Comparison of ENCODE assay signal across 25 mouse cellular contexts in the genomic region with DNA sequence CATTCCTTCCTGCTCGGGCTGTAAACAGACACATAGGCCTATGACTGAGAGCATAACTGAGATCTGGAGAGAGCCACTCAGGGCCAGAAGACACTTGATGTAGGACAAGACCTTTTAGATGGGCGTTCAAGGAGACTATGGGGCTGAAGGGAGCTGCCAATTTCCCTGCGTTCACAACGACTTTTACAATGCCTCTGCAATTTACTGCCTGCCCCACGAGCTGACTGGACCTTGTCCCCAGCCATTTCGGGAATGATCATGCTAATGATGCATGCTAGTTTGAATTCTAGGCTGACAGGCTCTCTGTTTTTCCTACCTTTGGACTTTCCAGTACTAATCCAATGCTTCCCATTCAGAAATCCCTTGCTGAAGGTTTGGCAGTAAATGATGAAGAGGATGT. TPM values are rescaled to one million over a fixed set of nuclear protein-coding genes. Genes with fewer than 3 reads are reported as not detected.
A peak's percentile ranks its signal among the peaks of the same experiment; 100 is the strongest.
DNase-seq lines count a peak whose midpoint lies in the region; ATAC-seq and TF ChIP-seq lines count a peak whose summit lies in the region.
"Had no signal": no experiment of that assay in that cellular context is flagged by ENCODE, and none has a peak within 500 bp of the region (broad histone marks: within the 10 kb centered on the region; RNA-seq: fewer than 3 reads in every experiment).

No protein-coding gene starts in this region.

- no peaks in the 10 kb centered on the region for H3K36me3 ChIP-seq in intestine, embryonic 16.5 days (ENCODE audit: control insufficient read depth, insufficient read depth, low read length)
- H3K36me3 ChIP-seq in midbrain, postnatal 0 days (ENCODE audit: insufficient read depth, low read length), result no peaks in the 10 kb centered on the region
- H3K36me3 ChIP-seq: forebrain, embryonic 15.5 days; liver, embryonic 15.5 days had no signal

- no peaks in the 10 kb centered on the region for H3K27me3 ChIP-seq in intestine, embryonic 16.5 days (replicated peaks; ENCODE audit: control insufficient read depth, insufficient read depth, low read length)
- H3K27me3 ChIP-seq in midbrain, postnatal 0 days (ENCODE audit: insufficient read depth, low read length), result no peaks in the 10 kb centered on the region
- H3K27me3 ChIP-seq: embryonic facial prominence, embryonic 12.5 days; forebrain, embryonic 15.5 days; heart, embryonic 13.5 days; limb, embryonic 12.5 days; liver, embryonic 15.5 days; Patski had no signal

- no peaks in the 10 kb centered on the region for H3K9me3 ChIP-seq in intestine, embryonic 16.5 days (ENCODE audit: control insufficient read depth, low read length)
- no peaks in the 10 kb centered on the region for H3K9me3 ChIP-seq in midbrain, postnatal 0 days (ENCODE audit: low read length)
- H3K9me3 ChIP-seq: embryonic facial prominence, embryonic 12.5 days; forebrain, embryonic 15.5 days; heart, embryonic 13.5 days; limb, embryonic 12.5 days; liver, embryonic 15.5 days had no signal

- peak; percentile 64 for DNase-seq in kidney, adult 18-20 months
- DNase-seq in kidney, postnatal 10 days, result no peak
- peak; percentile 37 for DNase-seq in ES-CJ7 (ENCODE audit: low read depth, low spot score)
- DNase-seq in kidney, postnatal 36 days, result peak; percentile 66 to 72
- DNase-seq in gastrocnemius, adult 8-10 months (ENCODE audit: low spot score in 2 of 2), result no peak
- no peak for DNase-seq in midbrain, postnatal 0 days (ENCODE audit: low spot score)
- DNase-seq: adrenal gland, postnatal 14 days; B cell, adult 2 months; cerebellum, adult 9-11 months; heart, postnatal 36 days; midbrain, embryonic 14.5 days; thymus, adult 18-20 months; thymus, postnatal 4 days had no signal

- peaks cover 29% of the 10 kb centered on the region for H3K4me1 ChIP-seq in intestine, embryonic 16.5 days (ENCODE audit: control insufficient read depth, insufficient read depth, low read length)
- H3K4me1 ChIP-seq in midbrain, postnatal 0 days (ENCODE audit: insufficient read depth, low read length), result no peaks in the 10 kb centered on the region
- H3K4me1 ChIP-seq: forebrain, embryonic 15.5 days had no signal

- H3K27ac ChIP-seq in intestine, embryonic 16.5 days (ENCODE audit: low read length), result peak overlapping the region; percentile 69
- no peak overlapping the region for H3K27ac ChIP-seq in midbrain, postnatal 0 days (ENCODE audit: low read depth, low read length)
- H3K27ac ChIP-seq: embryonic facial prominence, embryonic 12.5 days; forebrain, embryonic 15.5 days; heart, embryonic 13.5 days; limb, embryonic 12.5 days; liver, embryonic 15.5 days had no signal

- H3K9ac ChIP-seq in intestine, embryonic 16.5 days (ENCODE audit: low read depth, low read length), result no peak overlapping the region
- H3K9ac ChIP-seq in midbrain, postnatal 0 days (replicated peaks; ENCODE audit: low read length, poor library complexity, severe bottlenecking), result no peak overlapping the region
- H3K9ac ChIP-seq: embryonic facial prominence, embryonic 12.5 days; forebrain, embryonic 15.5 days; heart, embryonic 13.5 days; limb, embryonic 12.5 days; liver, embryonic 15.5 days had no signal

- peak overlapping the region; percentile 10; the same call in 1 of the 2 replicates for H3K4me2 ChIP-seq in intestine, embryonic 16.5 days (ENCODE audit: low read depth, low read length)
- no peak overlapping the region for H3K4me2 ChIP-seq in midbrain, postnatal 0 days (ENCODE audit: low read depth, low read length, poor library complexity, severe bottlenecking)
- H3K4me2 ChIP-seq: embryonic facial prominence, embryonic 12.5 days; forebrain, embryonic 15.5 days; heart, embryonic 13.5 days; limb, embryonic 12.5 days; liver, embryonic 15.5 days had no signal

- no peak for TF ChIP-seq CTCF in midbrain, postnatal 0 days (IDR thresholded peaks at IDR 0.05)

- WGBS in intestine, embryonic 16.5 days, result 38% methylated on average over 6 of the region's 6 CpGs
- WGBS in midbrain, postnatal 0 days, result 76% methylated on average over 6 of the region's 6 CpGs

- peak; percentile 75 for ATAC-seq in intestine, embryonic 16.5 days
- no peak for ATAC-seq in midbrain, postnatal 0 days (ENCODE audit: low FRiP score)
- ATAC-seq: activated CD4-positive, CD25-positive, alpha-beta regulatory T cell, adult 4 months; forebrain, embryonic 15.5 days; hindbrain, embryonic 16.5 days; lung, postnatal 0 days; Patski had no signal

- H3K4me3 ChIP-seq in intestine, embryonic 16.5 days (ENCODE audit: low read length), result no peak overlapping the region
- H3K4me3 ChIP-seq in midbrain, postnatal 0 days (ENCODE audit: low read depth, low read length), result no peak overlapping the region
- H3K4me3 ChIP-seq: embryonic facial prominence, embryonic 12.5 days; erythroblast, embryonic 14.5 days; forebrain, embryonic 15.5 days; heart, embryonic 13.5 days; limb, embryonic 12.5 days; liver, embryonic 15.5 days; myocyte had no signal

RNA-seq across cellular contexts. Expression of a gene that starts 22.2 kb away (rescaled TPM):
- 97.7 and 98.1 TPM in 2 replicates for polyA plus RNA-seq in intestine, embryonic 16.5 days (2015; fragmentation: Nextera tagmentation; extraction: Ambion mirVana)
- total RNA-seq in gastrocnemius, adult 8-10 months (2022), result 1 to 10 TPM in 2 of 4 experiments, under 1 TPM in 2; 0.53 to 1.4 (median 1.2) TPM
- 7.7 and 8.7 TPM in 2 replicates for total RNA-seq in midbrain, postnatal 0 days (2014; rRNA removed)
- polyA plus RNA-seq in midbrain, postnatal 0 days (2015; fragmentation: Nextera tagmentation; extraction: Ambion mirVana), result 4.4 and 5.5 TPM in 2 replicates

Comparison
In these comparisons a context has a peak if more than half of its experiments do, and no peak if none do; other contexts are left out.
1. DNase-seq: peak in kidney, adult 18-20 months (single experiment), ES-CJ7 (single experiment) and kidney, postnatal 36 days (2 of 2); none in kidney, postnatal 10 days (single experiment), gastrocnemius, adult 8-10 months (0 of 2) and midbrain, postnatal 0 days (single experiment).